Mouse (Mus musculus) cerebellum, adult 18-20 months (tissue): ENCODE measurements at regions not wholly inside any gene's neighbourhood (a gene's known extent, or its start where the extent isn't known, plus 50 kb on each side); places are given as distances from the start of the nearest gene placed in this dataset.

Experiments used
- DNase-seq, 2 experiments: peaks; one replicate each; pipeline ENCODE4 v3.0.0; 2021

- no peak for DNase-seq
These were observed 166.5 kb downstream of the Atp23 start for GRCm38 (mm10) chr10:126734661-126735060.

GRCm38 (mm10) chr10:126727840-126728239 lies 173.3 kb downstream of the Atp23 start:
- no peak for DNase-seq

DNA sequence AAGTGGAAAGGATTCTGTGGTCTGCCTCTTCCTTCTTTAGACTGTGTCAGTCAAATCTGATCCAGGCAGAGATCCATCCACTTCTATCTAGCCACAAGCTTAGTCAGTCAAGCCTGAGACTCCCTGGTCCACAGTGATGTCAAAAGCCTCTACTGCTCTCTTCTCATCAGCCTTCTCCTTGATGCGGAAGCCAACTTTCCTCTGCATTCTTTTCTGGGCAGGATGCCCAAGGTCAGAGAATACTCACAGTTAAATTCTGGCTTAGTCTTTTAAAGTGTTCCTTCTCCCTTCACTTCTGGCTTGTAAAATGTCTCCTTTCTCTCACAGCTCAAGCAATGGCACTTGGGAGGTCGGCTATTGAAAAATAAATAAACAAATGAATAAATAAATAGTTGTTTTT lies 183.2 kb downstream of the Atp23 start:
- peak in 1 of 2 experiments; percentile 3 for DNase-seq

- no peak for DNase-seq
These were observed 189.4 kb downstream of the Atp23 start for GRCm38 (mm10) chr10:126711758-126712157.

- no peak for DNase-seq
These were observed 191.8 kb downstream of the Atp23 start for GRCm38 (mm10) chr10:126709219-126709917.

DNA sequence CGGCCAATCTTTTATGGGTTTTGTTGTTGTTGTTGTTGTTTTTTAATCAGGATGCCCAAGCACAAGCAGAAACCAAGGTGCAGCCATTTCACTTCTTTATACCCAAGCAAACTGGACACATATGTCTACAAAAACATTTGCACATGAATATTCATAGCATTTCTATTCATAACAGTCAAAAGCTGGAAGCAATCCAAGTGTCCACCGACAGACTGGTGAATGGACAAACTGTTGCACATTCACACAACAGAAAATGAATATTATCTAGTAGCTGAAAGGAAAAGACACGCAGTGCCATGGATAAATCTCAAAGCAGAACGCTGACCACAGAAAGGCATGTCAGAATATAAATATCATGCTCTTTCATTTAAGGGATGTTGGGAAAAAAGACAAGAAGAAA lies 192.4 kb downstream of the Atp23 start:
- no peak for DNase-seq

DNA sequence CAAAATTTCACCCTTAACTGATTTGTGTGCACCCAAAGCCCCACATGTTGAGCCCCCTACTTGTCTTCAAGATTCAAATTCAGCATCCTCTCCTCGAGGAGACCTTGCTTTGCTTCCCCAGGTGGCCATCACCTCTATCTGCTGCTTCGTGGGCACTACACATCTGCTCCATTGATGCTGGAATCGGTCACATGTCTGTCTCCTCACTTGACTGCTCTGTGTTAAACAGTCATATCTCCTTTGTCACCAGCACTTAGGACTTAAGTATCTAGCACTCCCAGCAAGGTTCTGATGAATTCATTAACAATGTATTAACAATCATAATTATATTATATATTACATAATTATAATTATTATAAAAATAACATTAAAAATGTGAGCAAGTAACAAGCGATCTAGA lies 192.9 kb downstream of the Atp23 start:
- no peak for DNase-seq

GRCm38 (mm10) chr10:126697086-126697485 lies 204.1 kb downstream of the Atp23 start:
- no peak for DNase-seq

DNA sequence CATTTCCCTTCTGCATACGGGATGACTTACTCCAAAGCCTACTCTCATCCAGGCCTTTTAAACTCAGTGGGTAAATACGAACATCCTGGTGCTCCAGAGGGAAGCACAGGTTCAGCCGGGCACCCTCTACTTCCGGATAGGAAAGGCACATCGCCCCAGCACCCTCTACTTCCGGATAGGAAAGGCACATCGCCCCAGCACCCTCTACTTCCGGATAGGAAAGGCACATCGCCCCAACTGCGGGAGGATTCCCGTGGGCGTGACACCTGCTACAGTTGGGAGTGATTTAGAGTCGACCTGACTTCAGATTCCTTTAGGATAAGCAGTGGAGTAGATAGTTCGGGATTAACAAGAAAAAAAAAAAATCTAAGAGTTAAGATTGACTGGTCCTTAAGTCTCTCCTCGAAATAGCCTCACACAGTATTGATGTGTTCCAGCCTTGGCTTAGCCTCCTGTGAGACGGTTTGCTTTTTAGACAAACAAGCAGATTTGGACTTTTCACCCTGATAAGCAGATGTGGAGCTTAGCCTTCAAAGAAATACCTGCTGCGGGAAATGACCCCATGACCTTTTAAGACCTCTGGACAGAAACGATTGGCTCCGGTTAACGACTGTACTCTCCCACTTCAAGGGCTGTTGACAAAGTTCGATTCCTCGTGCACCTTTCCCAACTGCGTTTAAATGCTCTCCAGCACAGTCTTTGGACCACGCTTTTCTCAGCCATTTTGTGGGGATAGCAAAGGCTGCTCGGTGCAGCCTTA lies 210.1 kb downstream of the Atp23 start:
- DNase-seq = no peak

DNA sequence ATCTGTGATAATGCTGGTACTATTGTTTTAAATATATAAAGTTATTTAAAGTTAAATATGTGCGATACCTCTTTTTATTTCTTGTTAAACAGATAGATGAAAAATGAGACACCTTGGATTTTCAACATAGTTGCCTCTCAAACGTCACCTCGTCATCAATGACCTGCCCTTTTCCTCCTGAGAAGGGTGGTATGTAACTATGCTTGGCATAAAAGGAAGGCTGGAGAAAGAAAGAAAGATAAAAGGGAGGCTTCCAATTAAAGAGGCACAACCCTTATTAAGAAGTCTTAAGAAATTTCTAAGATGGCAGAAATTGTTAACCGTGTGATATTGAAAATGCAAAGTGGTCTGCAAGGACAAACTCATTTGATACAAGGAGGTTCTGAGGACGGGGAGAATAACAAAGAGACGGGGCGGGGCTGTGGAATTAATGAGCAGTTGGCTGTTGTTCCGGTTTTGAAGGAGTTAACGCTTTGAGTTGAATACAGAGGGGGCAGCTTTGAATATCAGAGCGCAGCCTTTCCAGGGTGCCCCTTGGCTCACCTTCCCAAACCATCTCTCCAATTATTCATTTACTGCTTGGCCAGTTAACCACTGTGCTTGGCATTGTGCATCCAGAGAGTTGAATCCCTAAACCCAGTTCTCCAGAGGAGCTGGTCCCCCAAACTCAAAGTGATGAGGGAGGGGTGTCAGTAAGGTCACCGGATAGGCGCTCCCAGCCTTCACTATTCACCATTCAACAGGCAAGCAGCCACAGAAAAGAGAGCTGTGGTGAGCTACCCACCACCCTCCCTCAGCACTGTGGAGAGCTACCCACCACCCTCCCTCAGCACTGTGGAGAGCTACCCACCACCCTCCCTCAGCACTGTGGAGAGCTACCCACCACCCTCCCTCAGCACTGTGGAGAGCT lies 220.6 kb downstream of the Atp23 start:
- DNase-seq = no peak

DNA sequence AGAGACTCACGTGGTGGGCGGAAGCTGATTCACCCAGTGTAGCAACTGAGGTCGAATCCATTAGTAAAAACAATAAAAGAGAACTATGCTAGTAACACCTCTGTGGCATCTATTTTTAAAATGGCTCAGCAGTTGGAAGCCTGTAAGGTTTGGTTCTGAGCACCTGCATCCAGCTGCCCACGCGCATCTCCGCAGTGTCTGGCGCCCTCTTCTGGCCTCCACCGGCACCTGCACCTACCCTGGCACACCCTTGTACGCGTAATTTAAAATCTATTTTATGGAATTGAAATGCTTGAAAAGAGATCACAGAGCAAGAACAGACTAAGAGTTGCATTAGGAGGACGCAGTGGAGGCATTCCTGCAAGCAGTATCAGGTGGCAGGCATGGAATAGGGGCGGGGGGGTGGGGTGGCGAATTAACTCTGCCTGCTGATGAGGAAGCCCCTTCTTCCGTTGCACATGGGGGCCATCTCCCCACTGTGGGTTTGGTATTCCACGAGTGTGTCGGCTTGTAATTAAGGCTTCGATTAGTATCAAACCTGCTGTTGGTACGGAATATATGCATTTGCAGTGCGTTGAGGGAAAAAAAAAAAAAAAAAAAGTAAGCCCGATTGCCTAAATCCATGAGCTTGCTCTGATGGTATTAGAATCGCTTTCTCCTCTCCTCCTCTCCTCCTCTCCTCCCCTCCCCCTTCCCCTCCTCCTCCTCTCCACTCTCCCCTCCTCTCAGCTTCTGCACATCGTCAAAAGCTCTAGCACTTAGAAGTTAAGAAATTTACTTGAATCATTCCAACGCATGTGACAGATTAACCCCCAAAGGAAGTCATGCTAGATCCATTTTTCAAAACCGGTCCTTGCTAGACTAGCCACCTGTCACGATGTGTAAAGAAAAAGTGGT lies 221.7 kb downstream of the Atp23 start:
- DNase-seq = no peak

- no peak for DNase-seq
These were observed 227.7 kb downstream of the Atp23 start for GRCm38 (mm10) chr10:126673437-126673836.

DNA sequence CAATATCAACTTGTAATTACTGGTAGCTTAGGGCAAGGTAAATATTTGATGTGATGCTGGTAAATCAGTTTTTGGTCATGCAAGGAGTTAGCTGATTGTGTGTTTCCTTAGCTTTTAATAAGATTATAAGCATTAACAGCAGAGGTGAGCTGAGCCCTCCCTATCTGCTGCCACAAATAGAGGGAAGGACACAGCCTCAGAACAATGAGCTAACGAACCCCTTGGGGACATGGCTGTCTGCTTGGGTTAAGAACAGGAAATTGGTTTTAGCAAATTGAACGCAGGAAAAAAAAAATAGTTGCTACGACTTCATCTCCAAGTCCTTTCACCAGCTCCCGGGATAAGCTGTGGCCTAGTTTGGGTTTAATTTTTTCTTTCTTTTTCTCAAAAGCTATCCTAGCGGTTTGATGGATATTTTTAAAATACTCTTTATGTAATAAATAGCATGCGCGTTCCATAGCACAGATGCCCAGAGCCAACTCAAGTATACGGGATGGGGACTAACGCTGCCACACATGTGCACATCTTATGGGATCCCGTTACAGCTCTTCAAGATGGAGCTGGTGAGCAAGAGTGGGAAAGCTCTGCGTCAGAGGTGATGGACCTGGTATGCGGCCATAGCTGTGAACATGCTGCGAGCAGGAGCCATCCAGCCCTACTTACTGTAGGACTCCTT lies 236.6 kb downstream of the Atp23 start:
- no peak for DNase-seq

GRCm38 (mm10) chr10:126663461-126664013 lies 237.6 kb downstream of the Atp23 start:
- DNase-seq = no peak

GRCm38 (mm10) chr10:126662765-126663164 lies 238.4 kb downstream of the Atp23 start:
- no peak for DNase-seq

DNA sequence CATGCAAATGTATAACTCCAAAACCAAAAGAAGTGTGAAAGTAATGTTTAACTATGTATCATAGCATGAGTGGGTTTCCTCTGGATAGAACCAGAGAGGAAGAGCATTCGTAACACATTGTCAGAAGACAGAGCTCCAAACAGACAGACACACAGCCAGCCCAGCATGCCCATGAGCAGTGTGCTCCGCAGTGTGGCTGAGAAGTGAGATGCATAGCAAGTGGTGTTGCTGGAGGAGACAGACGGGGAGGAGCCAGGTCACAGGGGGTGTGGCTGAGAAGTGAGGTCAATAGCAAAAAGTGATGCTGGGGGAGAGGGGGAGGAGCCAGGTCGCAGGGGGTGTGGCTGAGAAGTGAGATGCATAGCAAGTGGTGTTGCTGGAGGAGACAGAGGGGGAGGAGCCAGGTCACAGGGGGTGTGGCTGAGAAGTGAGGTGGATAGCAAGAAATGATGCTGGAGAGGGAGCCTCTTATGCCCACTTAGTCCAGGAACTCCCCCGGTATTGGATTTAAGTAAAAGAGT lies 240.0 kb downstream of the Atp23 start:
- DNase-seq = no peak

GRCm38 (mm10) chr10:126660024-126660423 lies 241.1 kb downstream of the Atp23 start:
- DNase-seq = no peak

DNA sequence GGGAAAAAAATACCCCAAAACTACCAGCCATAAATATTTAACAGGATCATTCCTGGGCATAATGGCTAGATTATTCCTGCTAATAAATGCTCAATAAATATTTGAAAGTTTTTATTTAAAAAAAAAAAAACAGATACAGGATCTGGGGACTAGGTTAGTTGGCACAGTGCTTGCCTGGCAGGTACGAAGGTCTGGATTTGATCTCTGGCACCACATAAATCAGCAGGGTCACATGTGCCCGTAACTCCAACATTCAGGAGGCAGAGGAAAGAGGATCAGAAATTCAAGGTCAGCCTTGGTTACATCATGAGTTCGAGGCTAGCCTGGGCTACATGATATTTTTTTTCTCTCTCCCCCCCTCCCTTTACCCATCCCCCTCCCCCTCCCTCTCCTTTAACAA lies 248.5 kb downstream of the Atp23 start:
- DNase-seq = no peak

DNA sequence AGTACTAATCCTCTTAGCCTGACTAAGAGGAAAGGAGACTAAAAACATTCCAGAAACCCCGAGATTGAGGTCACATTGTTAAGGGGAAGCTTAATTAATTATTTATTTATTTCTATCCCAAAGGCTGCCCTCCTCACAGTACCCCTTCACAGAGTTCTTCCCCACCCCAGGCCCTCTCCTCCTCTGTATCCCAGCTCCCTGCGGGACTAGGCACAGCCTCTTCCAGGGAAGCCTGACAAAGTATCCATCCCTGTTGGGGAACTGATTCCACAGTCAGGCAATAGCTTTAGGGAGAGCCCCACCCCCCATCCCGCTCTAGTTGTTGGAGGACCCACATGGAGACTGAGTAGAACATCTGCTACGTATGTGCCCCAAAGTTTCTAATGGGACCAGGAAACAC lies 254.6 kb downstream of the Atp23 start:
- no peak for DNase-seq

- DNase-seq = peak in 1 of 2 experiments; percentile 3
These were observed 259.3 kb downstream of the Atp23 start for GRCm38 (mm10) chr10:126641792-126642289.

- no peak for DNase-seq
These were observed 266.4 kb downstream of the Atp23 start for GRCm38 (mm10) chr10:126634731-126635130.
